Mouse (Mus musculus) ES-E14 (cell line): Measurements from ENCODE around the gene Hoxd12. TPM values are rescaled to one million over a fixed set of nuclear protein-coding genes. Genes with fewer than 3 reads are reported as not detected.
A peak's percentile ranks its signal among the peaks of the same experiment; 100 is the strongest.

Experiments used
- DNase-seq: peaks from one replicate; pipeline ENCODE4 v3.0.0-alpha.2; 2013; ENCODE audit warnings: low read depth, low spot score
- H3K27ac ChIP-seq: 2 replicates; pipeline ENCODE4 v1.5.1; 2012; ENCODE audit warnings: low read depth, mild to moderate bottlenecking, low read length, moderate library complexity, mixed read lengths; ENCODE audit not compliant: poor library complexity, insufficient read depth, severe bottlenecking
- H3K36me3 ChIP-seq: 2 replicates; pipeline ENCODE4 v1.6.1; 2012; ENCODE audit warnings: mild to moderate bottlenecking, low read length, moderate library complexity, mixed read lengths; ENCODE audit not compliant: control insufficient read depth, poor library complexity, insufficient read depth, severe bottlenecking
- H3K4me1 ChIP-seq, 2 experiments: fragments of 150-350 bp in 1 of 2; sonication (generic) in 1 of 2; 2 replicates each; pipeline ENCODE4 v1.6.1; 2012; ENCODE audit warnings: low read length in 2 of 2, mild to moderate bottlenecking in 1 of 2, mixed read lengths in 1 of 2; ENCODE audit not compliant: control insufficient read depth in 2 of 2, insufficient read depth in 2 of 2, poor library complexity in 1 of 2
- H3K4me3 ChIP-seq, 2 experiments: fragments of 150-350 bp in 1 of 2; sonication (generic) in 1 of 2; 2 replicates each; pipeline ENCODE4 v1.5.1; 2012; ENCODE audit warnings: low read length in 2 of 2, low read depth in 1 of 2, mild to moderate bottlenecking in 1 of 2, mixed read lengths in 1 of 2; ENCODE audit not compliant: insufficient read depth in 1 of 2, poor library complexity in 1 of 2, severe bottlenecking in 1 of 2
- H3K9ac ChIP-seq: 2 replicates; pipeline ENCODE4 v1.6.1; 2012; ENCODE audit warnings: low read depth, mild to moderate bottlenecking, low read length, mixed read lengths; ENCODE audit not compliant: poor library complexity, insufficient read depth, severe bottlenecking
- H3K9me3 ChIP-seq: fragments of 150-350 bp; sonication (generic); 2 replicates; pipeline ENCODE4 v1.6.1; 2012; ENCODE audit warnings: low read depth, mild to moderate bottlenecking, low read length; ENCODE audit not compliant: control insufficient read depth, insufficient read depth
- CHD2 ChIP-seq: IDR thresholded peaks from 2 replicates; pipeline ENCODE4 v1.6.1; 2014; ENCODE audit warnings: mild to moderate bottlenecking, low read depth, low read length, inconsistent platforms
- HCFC1 ChIP-seq: IDR thresholded peaks from 2 replicates; pipeline ENCODE4 v1.6.1; 2012; ENCODE audit warnings: low read length, inconsistent platforms, borderline replicate concordance; ENCODE audit not compliant: insufficient read depth
- MAFK ChIP-seq: IDR thresholded peaks from 2 replicates; pipeline ENCODE4 v1.6.1; 2014; ENCODE audit warnings: mild to moderate bottlenecking, low read depth, low read length, inconsistent platforms; ENCODE audit not compliant: insufficient read depth
- ZC3H11A ChIP-seq: IDR thresholded peaks from 2 replicates; pipeline ENCODE4 v1.6.1; 2012; ENCODE audit warnings: low read depth, mild to moderate bottlenecking, inconsistent platforms, low read length, borderline replicate concordance
- ZNF384 ChIP-seq: IDR thresholded peaks from 2 replicates; pipeline ENCODE4 v1.6.1; 2012; ENCODE audit warnings: low read depth, low read length, inconsistent platforms
- in situ Hi-C, 2 experiments: fragments of 600-800 bp; cut with MboI; formaldehyde crosslinking; loops; one replicate each; pipeline ENCODE4 v1.15.1; 2025; ENCODE audit warnings: low sequenced_read_pairs in 2 of 2, inconsistent platforms in 1 of 2; ENCODE audit not compliant: unreplicated experiment in 2 of 2
- total RNA-seq: library from RNA; depleted of rRNA; stranded (reverse); fragments of 300-350 nt; gene quantifications from 2 replicates; pipeline ENCODE4 v1.2.3, GENCODE M21; 2012

Hoxd12 gene
- total RNA-seq, 1 experiment: not detected

- no peak overlapping the region for H3K9ac ChIP-seq
- H3K27ac ChIP-seq: no peak overlapping the region
- no peak for DNase-seq
- TF ChIP-seq CHD2 (no peak), HCFC1 (no peak), MAFK (no peak), ZNF384 (no peak), ZC3H11A (no peak)
- H3K4me1 ChIP-seq: peaks cover 0 to 7% of the 10 kb centered on the region in 2 experiments; a peak in 1 of 4 replicates
- H3K4me3 ChIP-seq: peak overlapping the region in 1 of 2 experiments; percentile 18; a peak in 1 of 4 replicates
- H3K9me3 ChIP-seq: no peaks in the 10 kb centered on the region
- in situ Hi-C loops: loop anchor here in 1 of 2 experiments (25.0 kb wide), 1 partner anchor 912 kb away; no protein-coding TSS in a partner anchor
- no peaks in the 10 kb centered on the region for H3K36me3 ChIP-seq
Measured at GRCm38 (mm10) chr2:74675666-74676282, 961 bp downstream of the Hoxd12 start.

- no peaks in the 10 kb centered on the region for H3K36me3 ChIP-seq
- no peak for TF ChIP-seq HCFC1
- TF ChIP-seq CHD2: no peak
- no peak for TF ChIP-seq ZNF384
- TF ChIP-seq ZC3H11A: no peak
- TF ChIP-seq MAFK: no peak
- H3K4me3 ChIP-seq: no peak overlapping the region
- no peak for DNase-seq
- in situ Hi-C loops: loop anchor here in 1 of 2 experiments (25.0 kb wide), 1 partner anchor 911 kb away; no protein-coding TSS in a partner anchor
- no peak overlapping the region for H3K27ac ChIP-seq
- H3K9ac ChIP-seq: no peak overlapping the region
- H3K4me1 ChIP-seq: peaks cover 0 to 7% of the 10 kb centered on the region in 2 experiments; a peak in 1 of 4 replicates
- H3K9me3 ChIP-seq: no peaks in the 10 kb centered on the region
Measured at GRCm38 (mm10) chr2:74676376-74677052, 1.7 kb downstream of the Hoxd12 start.

DNA sequence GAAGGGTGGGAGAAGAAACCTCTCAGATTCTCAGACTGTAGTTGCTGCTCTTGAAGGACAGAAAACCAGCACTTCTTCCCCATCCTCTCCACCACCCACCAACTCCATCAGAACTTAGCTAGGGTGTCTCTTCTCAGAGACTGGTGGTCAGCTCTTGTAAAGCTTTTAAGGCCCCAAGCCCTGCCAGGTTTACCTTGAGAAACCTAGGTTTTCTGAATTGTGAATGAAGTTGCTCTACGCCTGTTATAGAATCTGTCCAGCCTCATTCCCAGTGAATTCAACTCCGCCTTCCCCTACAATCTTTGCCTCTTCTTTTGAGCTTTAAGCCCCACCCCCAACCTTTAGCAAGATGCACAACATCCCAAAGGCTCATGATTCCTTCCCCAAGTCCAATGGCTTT, 2.3 kb downstream of the Hoxd12 start:
- no peak for TF ChIP-seq ZC3H11A
- no peak for TF ChIP-seq HCFC1
- Histone ChIP-seq H3K4me3 (no peak overlapping the region), H3K27ac (no peak overlapping the region), H3K36me3 (no peaks in the 10 kb centered on the region), H3K9ac (no peak overlapping the region), H3K9me3 (no peaks in the 10 kb centered on the region), H3K4me1 (peaks cover 0 to 8% of the 10 kb centered on the region in 2 experiments; a peak in 1 of 4 replicates)
- in situ Hi-C loops: loop anchor here in 1 of 2 experiments (25.0 kb wide), 1 partner anchor 910 kb away; no protein-coding TSS in a partner anchor
- no peak for DNase-seq

DNA sequence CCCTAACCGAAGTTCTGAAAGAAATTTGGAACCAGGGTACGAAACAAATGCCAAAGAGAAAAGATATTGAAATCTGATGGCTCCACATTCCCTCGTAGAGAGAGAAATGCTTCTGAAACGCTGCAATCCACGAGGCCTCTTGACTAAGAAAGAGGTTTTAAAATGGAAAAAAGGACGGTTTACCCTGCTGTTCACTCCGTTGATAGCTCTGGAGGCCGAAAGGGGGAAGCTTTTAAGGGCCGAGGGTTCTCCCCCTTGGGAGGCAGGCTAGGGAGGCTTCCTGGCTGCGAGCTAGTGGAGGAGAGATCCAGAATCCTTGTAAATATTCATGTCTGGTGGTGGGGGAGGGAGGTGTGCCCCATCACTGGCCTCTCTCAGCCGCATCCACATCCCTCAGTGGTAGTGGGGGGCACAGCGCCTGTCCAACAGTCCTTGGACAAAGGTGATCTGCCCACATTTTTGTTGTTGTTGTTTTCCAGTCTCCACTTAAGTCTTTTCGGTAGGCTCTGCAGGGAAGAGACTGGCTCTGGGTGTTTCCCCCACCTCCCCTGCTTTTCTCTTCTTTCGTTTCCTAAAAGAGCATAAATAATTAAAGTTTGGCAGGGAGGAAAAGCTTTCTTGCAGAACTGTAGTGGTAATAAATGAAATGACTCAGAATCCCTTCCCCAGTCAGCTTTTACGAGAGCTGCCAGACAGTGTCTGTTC, 4.2 kb downstream of the Hoxd12 start, which contains the start of gene Hoxd11:
TSS of gene Hoxd11 (plus strand) at position 667 of the 705 bp plus-strand sequence.
- Histone ChIP-seq H3K4me1 (peaks cover 0 to 10% of the 10 kb centered on the region in 2 experiments; a peak in 1 of 4 replicates), H3K9ac (no peak within 1 kb of the TSS), H3K36me3 (no peaks in the 10 kb centered on the region), H3K27ac (no peak within 1 kb of the TSS), H3K9me3 (no peaks in the 10 kb centered on the region), H3K4me3 (peak within 1 kb of the TSS in 1 of 2 experiments; percentile 23; a peak in 2 of 4 replicates)
- in situ Hi-C loops: loop anchor here in 1 of 2 experiments (25.0 kb wide), 1 partner anchor 908 kb away; no protein-coding TSS in a partner anchor
- TF ChIP-seq ZNF384 (no peak), HCFC1 (no peak), CHD2 (no peak), ZC3H11A (no peak), MAFK (no peak)
- no peak for DNase-seq
